Mouse (Mus musculus): Measurements from ENCODE around the gene Slc6a17. TPM values are rescaled to one million over a fixed set of nuclear protein-coding genes. Genes with fewer than 3 reads are reported as not detected.
A peak's percentile ranks its signal among the peaks of the same experiment; 100 is the strongest.

Gene Slc6a17
- polyA plus RNA-seq, 1 experiment, result 16.0 TPM

DNA sequence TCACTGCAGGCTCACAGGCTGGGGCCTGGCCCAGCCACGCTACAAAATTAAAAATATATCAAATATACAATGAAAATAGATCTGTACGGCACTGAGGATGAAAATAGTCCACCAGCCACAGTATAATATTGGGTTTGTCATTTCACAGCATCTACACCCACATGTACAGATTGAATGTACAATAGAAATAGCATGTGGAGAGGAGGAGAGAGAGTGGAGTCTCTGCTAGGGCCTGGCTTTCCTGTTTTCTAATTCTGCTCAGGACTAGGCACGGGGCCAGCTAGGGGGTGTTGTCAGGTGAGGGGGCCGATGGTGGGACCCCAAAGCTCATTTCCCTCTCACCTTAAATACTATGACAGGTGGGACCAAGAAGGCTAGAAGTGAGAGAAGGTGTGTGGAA lies 48.8 kb downstream of the Slc6a17 start:
- H3K4me3 ChIP-seq (ENCODE audit: insufficient read depth, low read depth, low read length), result no peak overlapping the region
- no peak for DNase-seq
- no peaks in the 10 kb centered on the region for H3K4me1 ChIP-seq (ENCODE audit: control insufficient read depth, insufficient read depth, low read length)
- 80% methylated on average over 4 of the region's 4 CpGs for WGBS
- H3K27me3 ChIP-seq (replicated peaks; ENCODE audit: control insufficient read depth, insufficient read depth, low read length), result no peaks in the 10 kb centered on the region
- no peak overlapping the region for H3K27ac ChIP-seq (ENCODE audit: insufficient read depth, low read depth, low read length)
- TF ChIP-seq POLR2A (IDR thresholded peaks at IDR 0.05; ENCODE audit: low read depth, low read length) (no peak), CTCF (conservative IDR thresholded peaks at IDR 0.05; ENCODE audit: insufficient read depth, insufficient read length, low read depth, low read length) (no peak)
- no peaks in the 10 kb centered on the region for H3K36me3 ChIP-seq (ENCODE audit: control insufficient read depth, insufficient read depth, low read length)

DNA sequence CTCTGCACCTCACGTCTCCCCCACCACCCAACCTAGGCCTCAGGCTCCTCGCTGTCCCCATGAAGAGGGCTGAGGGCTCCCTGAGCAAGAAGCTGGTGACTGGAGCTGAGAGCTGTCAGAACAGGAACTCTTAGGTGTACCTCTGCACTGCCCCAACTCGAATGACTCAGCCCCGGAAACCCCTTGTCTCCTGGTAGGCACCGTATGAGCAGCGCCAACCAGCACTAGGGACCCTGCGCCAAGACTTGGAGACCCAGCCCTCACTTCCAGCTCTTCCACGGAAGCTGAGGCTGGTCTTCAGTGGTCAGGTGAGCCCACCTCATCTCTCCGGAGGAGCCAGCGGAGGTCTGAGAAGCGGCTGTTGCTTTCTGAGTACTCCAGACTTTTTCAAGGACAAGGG lies 49.7 kb downstream of the Slc6a17 start:
- Histone ChIP-seq H3K4me3 (ENCODE audit: insufficient read depth, low read depth, low read length) (no peak overlapping the region), H3K4me1 (ENCODE audit: control insufficient read depth, insufficient read depth, low read length) (no peaks in the 10 kb centered on the region), H3K36me3 (ENCODE audit: control insufficient read depth, insufficient read depth, low read length) (no peaks in the 10 kb centered on the region), H3K27me3 (replicated peaks; ENCODE audit: control insufficient read depth, insufficient read depth, low read length) (no peaks in the 10 kb centered on the region), H3K27ac (ENCODE audit: insufficient read depth, low read depth, low read length) (no peak overlapping the region)
- TF ChIP-seq POLR2A (IDR thresholded peaks at IDR 0.05; ENCODE audit: low read depth, low read length) (no peak), CTCF (conservative IDR thresholded peaks at IDR 0.05; ENCODE audit: insufficient read depth, insufficient read length, low read depth, low read length) (no peak)
- no peak for DNase-seq
- 93% methylated on average over 11 of the region's 11 CpGs for WGBS

DNA sequence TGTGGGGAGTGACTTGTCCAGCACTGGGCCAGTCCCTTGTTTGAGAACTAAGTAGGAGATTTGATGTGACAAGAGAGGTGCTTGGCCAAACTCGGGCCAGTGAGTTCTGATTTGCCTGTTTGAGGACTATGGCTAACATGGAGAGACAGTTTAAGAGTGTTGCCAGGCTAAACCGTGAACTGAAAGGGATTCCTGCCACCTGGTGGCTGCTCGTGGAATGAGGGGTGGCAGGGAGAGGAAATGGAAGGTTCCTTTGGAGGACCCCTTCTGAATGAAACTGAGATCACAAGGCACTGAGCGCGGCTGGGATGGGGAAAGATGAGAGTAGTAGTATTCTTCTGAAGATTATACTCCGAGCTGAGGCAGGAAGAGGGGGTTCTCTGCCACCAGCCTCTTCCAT lies 51.2 kb downstream of the Slc6a17 start:
- TF ChIP-seq POLR2A (IDR thresholded peaks at IDR 0.05; ENCODE audit: low read depth, low read length), result no peak
- peak; percentile 85 for TF ChIP-seq CTCF (conservative IDR thresholded peaks at IDR 0.05; ENCODE audit: insufficient read depth, insufficient read length, low read depth, low read length)
- 3% methylated on average over 6 of the region's 6 CpGs for WGBS
- DNase-seq, result peak; percentile 69
- Histone ChIP-seq H3K4me1 (ENCODE audit: control insufficient read depth, insufficient read depth, low read length) (no peaks in the 10 kb centered on the region), H3K27ac (ENCODE audit: insufficient read depth, low read depth, low read length) (no peak overlapping the region), H3K27me3 (replicated peaks; ENCODE audit: control insufficient read depth, insufficient read depth, low read length) (no peaks in the 10 kb centered on the region), H3K4me3 (ENCODE audit: insufficient read depth, low read depth, low read length) (no peak overlapping the region), H3K36me3 (ENCODE audit: control insufficient read depth, insufficient read depth, low read length) (no peaks in the 10 kb centered on the region)

- Histone ChIP-seq H3K4me1 (ENCODE audit: control insufficient read depth, insufficient read depth, low read length) (no peaks in the 10 kb centered on the region), H3K4me3 (ENCODE audit: insufficient read depth, low read depth, low read length) (no peak overlapping the region), H3K27me3 (replicated peaks; ENCODE audit: control insufficient read depth, insufficient read depth, low read length) (peaks cover 2% of the 10 kb centered on the region; the same call in 1 of the 2 replicates), H3K27ac (ENCODE audit: insufficient read depth, low read depth, low read length) (no peak overlapping the region), H3K36me3 (ENCODE audit: control insufficient read depth, insufficient read depth, low read length) (no peaks in the 10 kb centered on the region)
- peak; percentile 57 for DNase-seq
- TF ChIP-seq CTCF (conservative IDR thresholded peaks at IDR 0.05; ENCODE audit: insufficient read depth, insufficient read length, low read depth, low read length) (peak; percentile 76), POLR2A (IDR thresholded peaks at IDR 0.05; ENCODE audit: low read depth, low read length) (no peak)
- WGBS, result 16% methylated on average over 5 of the region's 5 CpGs
Observed at GRCm38 (mm10) chr3:107462160-107462559, 55.7 kb downstream of the Slc6a17 start.

DNA sequence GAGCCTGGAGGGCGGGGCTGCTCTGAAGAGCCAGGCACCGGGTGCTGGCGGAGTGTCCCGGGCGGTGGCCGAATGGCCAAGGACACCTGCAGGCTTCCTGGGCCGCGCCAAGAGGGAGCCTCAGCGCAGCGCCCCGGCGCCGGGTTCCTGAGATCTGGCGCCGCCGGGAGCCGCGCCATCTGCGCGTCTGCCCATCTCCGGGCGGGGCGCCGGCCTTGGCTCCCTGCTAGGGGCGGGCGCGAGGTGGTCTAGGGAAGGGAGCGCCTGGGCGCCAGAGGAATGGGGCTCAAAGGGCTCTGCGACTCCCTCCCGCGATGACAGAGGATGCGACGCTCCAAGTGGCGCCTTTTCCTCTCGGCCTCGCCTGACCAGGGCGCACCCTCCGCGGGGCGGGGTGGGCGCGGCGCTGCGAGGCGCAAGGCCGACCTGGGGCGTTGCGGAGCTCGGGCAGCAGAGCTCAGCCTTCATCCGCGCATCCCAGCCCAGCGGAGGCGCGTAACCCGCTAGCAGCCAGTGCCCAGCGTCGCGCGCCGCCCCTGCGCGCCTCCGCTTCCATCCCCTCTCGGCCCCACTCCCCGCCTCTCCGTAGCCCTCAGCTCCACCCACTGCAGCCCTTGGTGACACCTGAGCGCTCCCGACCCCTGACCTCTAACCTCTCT lies 57.9 kb downstream of the Slc6a17 start:
- H3K27me3 ChIP-seq (replicated peaks; ENCODE audit: control insufficient read depth, insufficient read depth, low read length), result peaks cover 2% of the 10 kb centered on the region; the same call in 1 of the 2 replicates
- no peaks in the 10 kb centered on the region for H3K4me1 ChIP-seq (ENCODE audit: control insufficient read depth, insufficient read depth, low read length)
- H3K4me3 ChIP-seq (ENCODE audit: insufficient read depth, low read depth, low read length), result peak overlapping the region; percentile 28; the same call in 1 of the 2 replicates
- WGBS, result under 1% methylated on average over 69 of the region's 69 CpGs
- no peaks in the 10 kb centered on the region for H3K36me3 ChIP-seq (ENCODE audit: control insufficient read depth, insufficient read depth, low read length)
- TF ChIP-seq CTCF (conservative IDR thresholded peaks at IDR 0.05; ENCODE audit: insufficient read depth, insufficient read length, low read depth, low read length), result no peak
- no peak for TF ChIP-seq POLR2A (IDR thresholded peaks at IDR 0.05; ENCODE audit: low read depth, low read length)
- no peak overlapping the region for H3K27ac ChIP-seq (ENCODE audit: insufficient read depth, low read depth, low read length)
- no peak for DNase-seq

GRCm38 (mm10) chr3:107459196-107459772 lies 58.5 kb downstream of the Slc6a17 start, which contains the start of gene Kcnc4:
Gene Kcnc4, minus strand, starts transcription at chr3:107459552.
- H3K27ac ChIP-seq (ENCODE audit: insufficient read depth, low read depth, low read length), result no peak within 1 kb of the TSS
- H3K36me3 ChIP-seq (ENCODE audit: control insufficient read depth, insufficient read depth, low read length), result no peaks in the 10 kb centered on the region
- DNase-seq, result no peak
- peak within 1 kb of the TSS; percentile 28; the same call in 1 of the 2 replicates for H3K4me3 ChIP-seq (ENCODE audit: insufficient read depth, low read depth, low read length)
- under 1% methylated on average over 68 of the region's 68 CpGs for WGBS
- no peak for TF ChIP-seq POLR2A (IDR thresholded peaks at IDR 0.05; ENCODE audit: low read depth, low read length)
- no peak for TF ChIP-seq CTCF (conservative IDR thresholded peaks at IDR 0.05; ENCODE audit: insufficient read depth, insufficient read length, low read depth, low read length)
- H3K27me3 ChIP-seq (replicated peaks; ENCODE audit: control insufficient read depth, insufficient read depth, low read length), result peaks cover 2% of the 10 kb centered on the region; the same call in 1 of the 2 replicates
- no peaks in the 10 kb centered on the region for H3K4me1 ChIP-seq (ENCODE audit: control insufficient read depth, insufficient read depth, low read length)

GRCm38 (mm10) chr3:107458528-107459195 lies 59.2 kb downstream of the Slc6a17 start:
- WGBS, result under 1% methylated on average over 51 of the region's 51 CpGs
- DNase-seq, result no peak
- Histone ChIP-seq H3K36me3 (ENCODE audit: control insufficient read depth, insufficient read depth, low read length) (no peaks in the 10 kb centered on the region), H3K27ac (ENCODE audit: insufficient read depth, low read depth, low read length) (no peak overlapping the region), H3K4me3 (ENCODE audit: insufficient read depth, low read depth, low read length) (peak overlapping the region; percentile 7; the same call in 1 of the 2 replicates), H3K27me3 (replicated peaks; ENCODE audit: control insufficient read depth, insufficient read depth, low read length) (peaks cover 2% of the 10 kb centered on the region; the same call in 1 of the 2 replicates), H3K4me1 (ENCODE audit: control insufficient read depth, insufficient read depth, low read length) (no peaks in the 10 kb centered on the region)
- TF ChIP-seq POLR2A (IDR thresholded peaks at IDR 0.05; ENCODE audit: low read depth, low read length) (no peak), CTCF (conservative IDR thresholded peaks at IDR 0.05; ENCODE audit: insufficient read depth, insufficient read length, low read depth, low read length) (no peak)
